Mouse (Mus musculus) heart, postnatal 0 days (tissue): ENCODE measurements around the gene Pglyrp1. TPM values are rescaled to one million over a fixed set of nuclear protein-coding genes. Genes with fewer than 3 reads are reported as not detected.
A peak's percentile ranks its signal among the peaks of the same experiment; 100 is the strongest.

Experiments used
- ATAC-seq: fragments of 200-750 bp; cut with Nextera tagmentation; 2 replicates; pipeline ENCODE4 v1.8.0; 2017; ENCODE audit warnings: low read depth, moderate number of reproducible peaks, moderate library complexity; ENCODE audit not compliant: insufficient read depth
- DNase-seq: peaks from one replicate; pipeline ENCODE4 v3.0.0-alpha.2; 2016; ENCODE audit warnings: low spot score
- H3K27ac ChIP-seq: fragments of 300-500 bp; sonication (generic); 2 replicates; pipeline ENCODE4 v1.5.1; 2014; ENCODE audit warnings: low read depth, mild to moderate bottlenecking
- H3K27me3 ChIP-seq: fragments of 300-500 bp; sonication (generic); 2 replicates; pipeline ENCODE4 v1.6.1; 2014; ENCODE audit warnings: low read length, mixed read lengths; ENCODE audit not compliant: control insufficient read depth, insufficient read depth
- H3K36me3 ChIP-seq: fragments of 300-500 bp; sonication (generic); replicated peaks from 2 replicates; pipeline ENCODE4 v1.6.1; 2014; ENCODE audit warnings: low read length, mixed read lengths; ENCODE audit not compliant: control insufficient read depth, insufficient read depth
- H3K4me1 ChIP-seq: fragments of 300-500 bp; sonication (generic); 2 replicates; pipeline ENCODE4 v1.6.1; 2014; ENCODE audit warnings: antibody characterized with exemption; ENCODE audit not compliant: control insufficient read depth, insufficient read depth
- H3K4me2 ChIP-seq: fragments of 300-500 bp; sonication (generic); 2 replicates; pipeline ENCODE4 v1.6.1; 2014; ENCODE audit warnings: low read depth, mild to moderate bottlenecking, low read length, moderate library complexity
- H3K4me3 ChIP-seq: fragments of 300-500 bp; sonication (generic); 2 replicates; pipeline ENCODE4 v1.5.1; 2014; ENCODE audit warnings: low read depth, low read length
- H3K9ac ChIP-seq: fragments of 300-500 bp; sonication (generic); replicated peaks from 2 replicates; pipeline ENCODE4 v1.6.1; 2014; ENCODE audit warnings: low read depth, low read length, mixed read lengths
- H3K9me3 ChIP-seq: fragments of 300-500 bp; sonication (generic); replicated peaks from 2 replicates; pipeline ENCODE4 v1.6.1; 2016; ENCODE audit warnings: low read length; ENCODE audit not compliant: control insufficient read depth
- CTCF ChIP-seq: IDR thresholded peaks from 2 replicates; pipeline ENCODE4 v1.5.1; 2016; ENCODE audit warnings: antibody characterized with exemption, control low read depth, low read depth
- EP300 ChIP-seq: IDR thresholded peaks from 2 replicates; pipeline ENCODE4 v1.6.1; 2016; ENCODE audit warnings: antibody characterized with exemption, low read depth
- WGBS: fragments of 180-500 bp; shearing (Covaris S2); extraction: QIAGEN DNeasy Blood & Tissue Kit; methylation state at CpG from one replicate; pipeline ENCODE4 v1.1.7; 2014; 5-methylcytosine and 5-hydroxymethylcytosine counted together
- polyA plus RNA-seq: library from polyadenylated mRNA; unstranded; fragments of >200 nt; fragmentation: Nextera tagmentation; extraction: Ambion mirVana; gene quantifications from 2 replicates; pipeline ENCODE4 v1.2.1, GENCODE M21; 2015
- total RNA-seq: library from RNA; depleted of rRNA; stranded (reverse); fragments of >200 nt; gene quantifications from 2 replicates; pipeline ENCODE4 v1.2.3, GENCODE M21; 2014; ENCODE audit warnings: low replicate concordance; rRNA removed

Pglyrp1 gene
- total and polyA plus RNA-seq, 2 experiments from 2014 or later = 1.8 TPM; not detected in 1

- ATAC-seq = no peak
- WGBS = 18% methylated on average over 8 of the region's 8 CpGs
Measured at GRCm38 (mm10) chr7:18924321-18924720, 53.2 kb downstream of the Pglyrp1 start.

GRCm38 (mm10) chr7:18925162-18925938, 54.2 kb downstream of the Pglyrp1 start, which contains the start of gene Nova2:
Gene Nova2, plus strand, starts transcription at chr7:18925888.
- WGBS = 0% methylated on average over 26 of the region's 45 CpGs
- no peaks in the 10 kb centered on the region for H3K9me3 ChIP-seq
- peak within 1 kb of the TSS; percentile 65 for H3K9ac ChIP-seq
- 0 out of 2 replicates have a peak, but pooled peaks cover 4% of the 10 kb centered on the region for H3K4me1 ChIP-seq
- H3K36me3 ChIP-seq = no peaks in the 10 kb centered on the region
- peak; percentile 24 for TF ChIP-seq CTCF
- no peak for TF ChIP-seq EP300
- H3K4me2 ChIP-seq = peak within 1 kb of the TSS; percentile 86
- H3K27ac ChIP-seq = peak within 1 kb of the TSS; percentile 68
- DNase-seq = peak; percentile 78
- H3K4me3 ChIP-seq = peak within 1 kb of the TSS; percentile 58
- peaks cover 57% of the 10 kb centered on the region for H3K27me3 ChIP-seq
- ATAC-seq = peak; percentile 90

More at GRCm38 (mm10) chr7:18924321-18924720, 53.2 kb downstream of the Pglyrp1 start:
- no peak overlapping the region for H3K4me3 ChIP-seq
- H3K36me3 ChIP-seq = no peaks in the 10 kb centered on the region
- DNase-seq = no peak
- H3K4me2 ChIP-seq = no peak overlapping the region
- H3K9ac ChIP-seq = no peak overlapping the region
- TF ChIP-seq EP300 (no peak), CTCF (no peak)
- no peak overlapping the region for H3K27ac ChIP-seq
- peaks cover 57% of the 10 kb centered on the region for H3K27me3 ChIP-seq
- 0 out of 2 replicates have a peak, but pooled peaks cover 4% of the 10 kb centered on the region for H3K4me1 ChIP-seq
- no peaks in the 10 kb centered on the region for H3K9me3 ChIP-seq

- ATAC-seq (peak; percentile 59), DNase-seq (peak; percentile 28)
- Histone ChIP-seq H3K4me3 (peak overlapping the region; percentile 58), H3K4me2 (peak overlapping the region; percentile 86), H3K27me3 (peaks cover 53% of the 10 kb centered on the region), H3K9me3 (no peaks in the 10 kb centered on the region), H3K4me1 (0 out of 2 replicates have a peak, but pooled peaks cover 4% of the 10 kb centered on the region), H3K27ac (peak overlapping the region; percentile 68), H3K9ac (peak overlapping the region; percentile 65), H3K36me3 (no peaks in the 10 kb centered on the region)
- 4% methylated on average over 37 of the region's 42 CpGs for WGBS
- TF ChIP-seq EP300 = no peak
- TF ChIP-seq CTCF = no peak
Measured at GRCm38 (mm10) chr7:18926041-18926790, 55.1 kb downstream of the Pglyrp1 start.

- no peaks in the 10 kb centered on the region for H3K36me3 ChIP-seq
- no peaks in the 10 kb centered on the region for H3K9me3 ChIP-seq
- 41% methylated on average over 6 of the region's 6 CpGs for WGBS
- peak overlapping the region; percentile 54 for H3K27ac ChIP-seq
- peak overlapping the region; percentile 86 for H3K4me2 ChIP-seq
- ATAC-seq = 0 out of 2 replicates have a peak, but pooled peaks have one; percentile 2
- H3K4me1 ChIP-seq = 0 out of 2 replicates have a peak, but pooled peaks cover 4% of the 10 kb centered on the region
- peak overlapping the region; percentile 58 for H3K4me3 ChIP-seq
- TF ChIP-seq EP300 = no peak
- TF ChIP-seq CTCF = no peak
- H3K9ac ChIP-seq = no peak overlapping the region
- DNase-seq = no peak
- peaks cover 51% of the 10 kb centered on the region for H3K27me3 ChIP-seq
Measured at GRCm38 (mm10) chr7:18926911-18927310, 55.8 kb downstream of the Pglyrp1 start.

GRCm38 (mm10) chr7:18927759-18928158, 56.6 kb downstream of the Pglyrp1 start:
- Histone ChIP-seq H3K9ac (no peak overlapping the region), H3K4me2 (peak overlapping the region; percentile 86), H3K4me1 (0 out of 2 replicates have a peak, but pooled peaks cover 4% of the 10 kb centered on the region), H3K27ac (peak overlapping the region; percentile 54), H3K27me3 (peaks cover 49% of the 10 kb centered on the region), H3K36me3 (no peaks in the 10 kb centered on the region), H3K9me3 (no peaks in the 10 kb centered on the region), H3K4me3 (peak overlapping the region; percentile 58)
- TF ChIP-seq CTCF = no peak
- TF ChIP-seq EP300 = no peak
- DNase-seq (peak; percentile 7), ATAC-seq (no peak)
- 26% methylated on average over 3 of the region's 3 CpGs for WGBS

Other genes with a start within 250 kb of the Pglyrp1 start
- gene Psg21, start 214.6 kb upstream of the Pglyrp1 start, total RNA-seq = not detected in 2 replicates
- gene Psg21, start 214.6 kb upstream of the Pglyrp1 start, polyA plus RNA-seq = not detected in 2 replicates
- not detected in 2 replicates for gene Psg20, start 185.1 kb upstream of the Pglyrp1 start, total RNA-seq
- not detected in 2 replicates for gene Psg20, start 185.1 kb upstream of the Pglyrp1 start, polyA plus RNA-seq
- gene Psg22, start 153.2 kb upstream of the Pglyrp1 start, total RNA-seq = not detected in 2 replicates
- gene Psg22, start 153.2 kb upstream of the Pglyrp1 start, polyA plus RNA-seq = 0.05 TPM in 1 of 2 replicates, not detected in the other
- not detected in 2 replicates for gene Psg19, start 72.8 kb upstream of the Pglyrp1 start, total RNA-seq
- not detected in 2 replicates for gene Psg19, start 72.8 kb upstream of the Pglyrp1 start, polyA plus RNA-seq
- not detected in 2 replicates for gene Psg17, start 49.7 kb upstream of the Pglyrp1 start, total RNA-seq
- gene Psg17, start 49.7 kb upstream of the Pglyrp1 start, polyA plus RNA-seq = not detected in 2 replicates
- 0.34 and 3.0 TPM in 2 replicates for gene Mill2, start 31.4 kb upstream of the Pglyrp1 start, total RNA-seq
- 0.86 and 1.2 TPM in 2 replicates for gene Mill2, start 31.4 kb upstream of the Pglyrp1 start, polyA plus RNA-seq
- gene Ccdc61, start 39.1 kb downstream of the Pglyrp1 start, total RNA-seq = 26.9 and 30.9 TPM in 2 replicates
- gene Ccdc61, start 39.1 kb downstream of the Pglyrp1 start, polyA plus RNA-seq = 12.7 and 15.5 TPM in 2 replicates
- gene Nova2, start 54.6 kb downstream of the Pglyrp1 start, total RNA-seq = 0.61 and 1.3 TPM in 2 replicates
- 0.37 and 0.41 TPM in 2 replicates for gene Nova2, start 54.6 kb downstream of the Pglyrp1 start, polyA plus RNA-seq
- not detected in 2 replicates for gene Nanos2, start 116.1 kb downstream of the Pglyrp1 start, total RNA-seq
- gene Nanos2, start 116.1 kb downstream of the Pglyrp1 start, polyA plus RNA-seq = not detected in 2 replicates
- gene Mypop, start 119.9 kb downstream of the Pglyrp1 start, total RNA-seq = 0.08 and 0.34 TPM in 2 replicates
- 0.79 and 1.2 TPM in 2 replicates for gene Mypop, start 119.9 kb downstream of the Pglyrp1 start, polyA plus RNA-seq
- 50.0 and 51.3 TPM in 2 replicates for gene Irf2bp1, start 132.7 kb downstream of the Pglyrp1 start, total RNA-seq
- 7.1 and 7.3 TPM in 2 replicates for gene Irf2bp1, start 132.7 kb downstream of the Pglyrp1 start, polyA plus RNA-seq
- gene Foxa3, start 152.2 kb downstream of the Pglyrp1 start, total RNA-seq = not detected in 2 replicates
- gene Foxa3, start 152.2 kb downstream of the Pglyrp1 start, polyA plus RNA-seq = 0.11 TPM in 1 of 2 replicates, not detected in the other
- 68.8 and 72.0 TPM in 2 replicates for gene Sympk, start 153.0 kb downstream of the Pglyrp1 start, total RNA-seq
- 14.6 and 16.7 TPM in 2 replicates for gene Sympk, start 153.0 kb downstream of the Pglyrp1 start, polyA plus RNA-seq
- gene Rsph6a, start 183.4 kb downstream of the Pglyrp1 start, total RNA-seq = not detected in 2 replicates
- not detected in 2 replicates for gene Rsph6a, start 183.4 kb downstream of the Pglyrp1 start, polyA plus RNA-seq
- 71.6 and 76.4 TPM in 2 replicates for gene Dmwd, start 204.9 kb downstream of the Pglyrp1 start, total RNA-seq
- gene Dmwd, start 204.9 kb downstream of the Pglyrp1 start, polyA plus RNA-seq = 10.6 and 10.9 TPM in 2 replicates
- gene Dmpk, start 212.5 kb downstream of the Pglyrp1 start, total RNA-seq = 184 and 253 TPM in 2 replicates
- gene Dmpk, start 212.5 kb downstream of the Pglyrp1 start, polyA plus RNA-seq = 97.0 and 98.5 TPM in 2 replicates
- gene Six5, start 223.3 kb downstream of the Pglyrp1 start, total RNA-seq = 19.0 and 21.0 TPM in 2 replicates
- 3.8 and 4.0 TPM in 2 replicates for gene Six5, start 223.3 kb downstream of the Pglyrp1 start, polyA plus RNA-seq
- gene Gm4969, start 247.0 kb downstream of the Pglyrp1 start, total RNA-seq = 0.19 and 0.69 TPM in 2 replicates
- 0.21 and 0.38 TPM in 2 replicates for gene Gm4969, start 247.0 kb downstream of the Pglyrp1 start, polyA plus RNA-seq
- gene Fbxo46, start 248.5 kb downstream of the Pglyrp1 start, total RNA-seq = 13.1 and 13.2 TPM in 2 replicates
- 4.9 and 6.2 TPM in 2 replicates for gene Fbxo46, start 248.5 kb downstream of the Pglyrp1 start, polyA plus RNA-seq